Mouse (Mus musculus): ENCODE measurements around the gene Slc1a6.

DNA sequence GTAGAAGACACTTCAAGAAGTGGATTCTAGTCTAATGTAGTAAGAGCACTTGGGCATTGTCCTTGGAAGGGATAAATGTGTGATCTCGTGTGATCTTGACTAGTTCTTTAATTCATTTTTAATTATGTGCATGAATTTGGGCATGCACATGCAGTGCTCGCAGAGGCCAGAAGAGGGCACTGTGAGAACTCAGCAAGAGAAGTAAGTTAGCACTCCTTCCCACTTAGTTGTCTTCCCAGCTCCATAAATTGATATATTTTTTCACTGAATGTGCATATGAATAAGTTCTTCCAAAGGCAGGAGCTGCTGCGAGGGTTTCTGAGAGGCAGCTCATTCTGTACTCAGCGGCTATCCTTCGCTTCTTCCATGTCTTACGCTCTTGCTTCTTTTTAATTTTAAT, 24.3 kb upstream of the Slc1a6 start:
- no peak for TF ChIP-seq POLR2A (IDR thresholded peaks at IDR 0.05; ENCODE audit: borderline replicate concordance, control insufficient read depth, low read depth, low read length)
- TF ChIP-seq CTCF (IDR thresholded peaks at IDR 0.05; ENCODE audit: control insufficient read depth, insufficient read depth, low read length): peak; percentile 64
